In the genomic region with DNA sequence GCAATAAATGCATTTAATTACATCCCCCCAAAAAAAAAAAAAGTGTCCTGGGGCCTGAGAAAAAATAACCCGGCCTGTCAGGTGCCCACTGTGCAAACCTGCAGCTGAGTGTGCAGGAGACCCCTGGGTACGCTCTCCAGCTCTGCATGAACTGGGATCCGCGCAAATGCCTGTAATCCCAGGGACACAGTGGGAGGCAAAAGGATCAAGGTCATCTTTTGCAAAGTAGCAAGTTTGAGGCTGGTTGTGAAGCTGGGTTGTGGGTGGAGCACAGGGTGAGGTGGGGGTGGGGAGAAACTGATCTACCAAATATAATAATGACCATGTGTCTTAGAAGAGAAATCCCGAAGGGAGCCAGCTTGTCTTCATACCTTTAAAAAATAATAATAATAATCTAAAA, we compare ENCODE assay signal across 8 mouse cellular contexts. TPM values are rescaled to one million over a fixed set of nuclear protein-coding genes. Genes with fewer than 3 reads are reported as not detected.
DNase-seq lines count a peak whose midpoint lies in the region; ATAC-seq lines count a peak whose summit lies in the region.

No protein-coding gene starts in this region.

- 71% methylated on average over 5 of the region's 5 CpGs for WGBS in heart, embryonic 10.5 days
- WGBS in midbrain, embryonic 13.5 days = 48% methylated on average over 5 of the region's 5 CpGs
- WGBS in midbrain, embryonic 10.5 days = 55% methylated on average over 5 of the region's 5 CpGs
- 64% methylated on average over 5 of the region's 5 CpGs for WGBS in liver, embryonic 13.5 days (ENCODE audit: insufficient replicate concordance)

- no peak for DNase-seq in heart, embryonic 10.5 days (ENCODE audit: low spot score)
- no peak for DNase-seq in heart, postnatal 25 days (ENCODE audit: low spot score)
- DNase-seq in midbrain, embryonic 10.5 days (ENCODE audit: low spot score) = no peak
- DNase-seq in liver, embryonic 13.5 days = no peak
- DNase-seq in right cerebral cortex, postnatal 36 days (ENCODE audit: low spot score in 2 of 2) = no peak
- DNase-seq in right cerebral cortex, adult 18-20 months = no peak

- H3K4me1 ChIP-seq in heart, embryonic 10.5 days = peaks cover 12% of the 10 kb centered on the region
- peaks cover 14% of the 10 kb centered on the region for H3K4me1 ChIP-seq in midbrain, embryonic 13.5 days (replicated peaks)
- peaks cover 27% of the 10 kb centered on the region for H3K4me1 ChIP-seq in midbrain, embryonic 10.5 days
- H3K4me1 ChIP-seq in liver, embryonic 13.5 days (replicated peaks) = peaks cover 37% of the 10 kb centered on the region

- no peak for ATAC-seq in midbrain, embryonic 13.5 days
- no peak for ATAC-seq in liver, embryonic 13.5 days (ENCODE audit: low read depth)
- ATAC-seq in cerebellum, adult (ENCODE audit: insufficient number of reproducible peaks, low FRiP score, low TSS enrichment) = no peak

- H3K4me2 ChIP-seq in midbrain, embryonic 13.5 days (replicated peaks) = peak overlapping the region; percentile 4; the same call in 1 of the 2 replicates
- peak overlapping the region; percentile 97 for H3K4me2 ChIP-seq in liver, embryonic 13.5 days

- H3K9me3 ChIP-seq in heart, embryonic 10.5 days = no peaks in the 10 kb centered on the region
- no peaks in the 10 kb centered on the region for H3K9me3 ChIP-seq in midbrain, embryonic 13.5 days
- H3K9me3 ChIP-seq in midbrain, embryonic 10.5 days (replicated peaks) = no peaks in the 10 kb centered on the region
- H3K9me3 ChIP-seq in liver, embryonic 13.5 days (replicated peaks) = no peaks in the 10 kb centered on the region

- intact Hi-C loops in heart, postnatal 25 days (cut with DNase I) = no loop called here

- H3K27me3 ChIP-seq in heart, embryonic 10.5 days (ENCODE audit: insufficient read depth, poor library complexity, severe bottlenecking) = peaks cover 10% of the 10 kb centered on the region; the same call in 1 of the 2 replicates
- H3K27me3 ChIP-seq in midbrain, embryonic 13.5 days = peaks cover 9% of the 10 kb centered on the region
- H3K27me3 ChIP-seq in midbrain, embryonic 10.5 days (ENCODE audit: low read depth, poor library complexity, severe bottlenecking) = peaks cover 14% of the 10 kb centered on the region; the same call in 1 of the 2 replicates
- H3K27me3 ChIP-seq in liver, embryonic 13.5 days = peaks cover 12% of the 10 kb centered on the region

- no peak overlapping the region for H3K9ac ChIP-seq in midbrain, embryonic 13.5 days (replicated peaks)
- peak overlapping the region; percentile 94 for H3K9ac ChIP-seq in liver, embryonic 13.5 days

- peak overlapping the region; percentile 77 for H3K4me3 ChIP-seq in heart, embryonic 10.5 days
- H3K4me3 ChIP-seq in midbrain, embryonic 13.5 days (replicated peaks) = no peak overlapping the region
- H3K4me3 ChIP-seq in midbrain, embryonic 10.5 days = no peak overlapping the region
- peak overlapping the region; percentile 94 for H3K4me3 ChIP-seq in liver, embryonic 13.5 days (replicated peaks)

- H3K27ac ChIP-seq in heart, embryonic 10.5 days = no peak overlapping the region
- no peak overlapping the region for H3K27ac ChIP-seq in midbrain, embryonic 13.5 days
- H3K27ac ChIP-seq in midbrain, embryonic 10.5 days (replicated peaks) = no peak overlapping the region
- H3K27ac ChIP-seq in liver, embryonic 13.5 days = 0 out of 2 replicates have a peak overlapping the region, but pooled peaks have one; percentile 34

- peaks cover 24% of the 10 kb centered on the region for H3K36me3 ChIP-seq in heart, embryonic 10.5 days
- no peaks in the 10 kb centered on the region for H3K36me3 ChIP-seq in midbrain, embryonic 13.5 days
- H3K36me3 ChIP-seq in midbrain, embryonic 10.5 days = peaks cover 19% of the 10 kb centered on the region
- peaks cover 33% of the 10 kb centered on the region for H3K36me3 ChIP-seq in liver, embryonic 13.5 days

RNA-seq across cellular contexts. Expression of gene Slc7a1, which starts 1.8 kb away (rescaled TPM):
- 23.3 and 24.9 TPM in 2 replicates for polyA plus RNA-seq in heart, embryonic 10.5 days (2016; fragmentation: Nextera tagmentation; extraction: Ambion mirVana)
- 10 to 100 TPM; 10.7 to 15.0 TPM for total RNA-seq in heart, postnatal 25 days (2021)
- 26.5 and 26.9 TPM in 2 replicates for polyA plus RNA-seq in midbrain, embryonic 13.5 days (2015; fragmentation: Nextera tagmentation; extraction: Ambion mirVana)
- 12.8 and 15.1 TPM in 2 replicates for polyA plus RNA-seq in midbrain, embryonic 10.5 days (2016; fragmentation: Nextera tagmentation; extraction: Ambion mirVana)
- 17.7 and 21.5 TPM in 2 replicates for polyA plus RNA-seq in liver, embryonic 13.5 days (2015; fragmentation: Nextera tagmentation; extraction: Ambion mirVana)

Comparison
In these comparisons a context has a peak if more than half of its experiments do, and no peak if none do; other contexts are left out.
1. H3K4me3 ChIP-seq: peak in heart, embryonic 10.5 days (single experiment) and liver, embryonic 13.5 days (single experiment); none in midbrain, embryonic 13.5 days (single experiment) and midbrain, embryonic 10.5 days (single experiment).